Mouse (Mus musculus) liver, embryonic 14.5 days (tissue): ENCODE measurements around the gene Efemp2. TPM values are rescaled to one million over a fixed set of nuclear protein-coding genes. Genes with fewer than 3 reads are reported as not detected.

Source experiments
- ATAC-seq: fragments of 200-750 bp; cut with Nextera tagmentation; 2 replicates; pipeline ENCODE4 v1.8.0; 2017; ENCODE audit warnings: moderate number of reproducible peaks, mild to moderate bottlenecking, moderate library complexity; ENCODE audit not compliant: insufficient read depth
- DNase-seq, 3 experiments: peaks; one replicate each; pipeline ENCODE4 v3.0.0-alpha.2; 2012 to 2013; ENCODE audit warnings: low read depth in 3 of 3, low spot score in 3 of 3
- H3K27ac ChIP-seq: fragments of 300-500 bp; sonication (generic); 2 replicates; pipeline ENCODE4 v1.5.1; 2014; ENCODE audit warnings: moderate library complexity, mild to moderate bottlenecking, control low read depth, inconsistent platforms
- H3K27me3 ChIP-seq: fragments of 300-500 bp; sonication (generic); 2 replicates; pipeline ENCODE4 v1.6.1; 2014; ENCODE audit warnings: mild to moderate bottlenecking, low read length, moderate library complexity; ENCODE audit not compliant: control insufficient read depth, insufficient read depth
- H3K36me3 ChIP-seq: fragments of 300-500 bp; sonication (generic); replicated peaks from 2 replicates; pipeline ENCODE4 v1.6.1; 2014; ENCODE audit warnings: low read depth; ENCODE audit not compliant: control insufficient read depth, insufficient read depth
- H3K4me1 ChIP-seq, 2 experiments: fragments of 200-500 bp in 1 of 2; fragments of 300-500 bp in 1 of 2; sonication (generic) in 1 of 2; replicated peaks; 2 replicates each; pipeline ENCODE4 v1.6.1; 2012 to 2014; ENCODE audit warnings: antibody characterized with exemption in 1 of 2, inconsistent platforms in 1 of 2, low read length in 1 of 2; ENCODE audit not compliant: control insufficient read depth in 2 of 2, insufficient read depth in 2 of 2
- H3K4me2 ChIP-seq: fragments of 300-500 bp; sonication (generic); 2 replicates; pipeline ENCODE4 v1.6.1; 2014; ENCODE audit warnings: low read depth, mild to moderate bottlenecking, control low read depth, moderate library complexity
- H3K4me3 ChIP-seq, 2 experiments: fragments of 200-500 bp in 1 of 2; fragments of 300-500 bp in 1 of 2; sonication (generic) in 1 of 2; 2 replicates each; pipeline ENCODE4 v1.5.1; 2012 to 2014; ENCODE audit warnings: low read depth in 2 of 2, low read length in 2 of 2, mild to moderate bottlenecking in 2 of 2, control low read depth in 1 of 2, inconsistent platforms in 1 of 2, moderate library complexity in 1 of 2; ENCODE audit not compliant: insufficient read depth in 1 of 2
- H3K9ac ChIP-seq: fragments of 300-500 bp; sonication (generic); replicated peaks from 2 replicates; pipeline ENCODE4 v1.6.1; 2014; ENCODE audit warnings: mild to moderate bottlenecking, control low read depth, moderate library complexity
- H3K9me3 ChIP-seq: fragments of 300-500 bp; sonication (generic); 2 replicates; pipeline ENCODE4 v1.6.1; 2016; ENCODE audit warnings: low read length, mixed read lengths; ENCODE audit not compliant: control insufficient read depth
- CTCF ChIP-seq: IDR thresholded peaks from 2 replicates; pipeline ENCODE4 v1.5.1; 2016; ENCODE audit warnings: antibody characterized with exemption, low read depth, control low read depth
- EP300 ChIP-seq: IDR thresholded peaks from 2 replicates; pipeline ENCODE4 v1.6.1; 2016; ENCODE audit warnings: antibody characterized with exemption, low read depth
- WGBS: fragments of 180-500 bp; shearing (Covaris S2); extraction: QIAGEN DNeasy Blood & Tissue Kit; methylation state at CpG from one replicate; pipeline ENCODE4 v1.1.7; 2014; ENCODE audit not compliant: insufficient replicate concordance; 5-methylcytosine and 5-hydroxymethylcytosine counted together
- polyA plus RNA-seq, 2 experiments: library from polyadenylated mRNA; depleted of rRNA in 1 of 2; stranded (reverse) in 1 of 2; unstranded in 1 of 2; fragments of >200 nt; fragmentation: Nextera tagmentation in 1 of 2; extraction: Ambion mirVana in 1 of 2; gene quantifications; 2 replicates each; pipeline versions ENCODE4 v1.2.1 to v1.2.3; 2012 to 2014

Efemp2 gene
- polyA plus RNA-seq, 2 experiments: 11.4 to 11.6 TPM

- no peak for ATAC-seq
- Histone ChIP-seq H3K9me3 (no peaks in the 10 kb centered on the region), H3K4me2 (no peak overlapping the region; the same call in 1 of the 2 replicates), H3K27me3 (no peaks in the 10 kb centered on the region), H3K36me3 (peaks cover 4% of the 10 kb centered on the region), H3K4me1 (peaks cover 5 to 12% of the 10 kb centered on the region in 2 experiments; a peak in 3 of 4 replicates), H3K4me3 (no peak overlapping the region), H3K9ac (no peak overlapping the region), H3K27ac (no peak overlapping the region)
- TF ChIP-seq EP300: no peak
- no peak for TF ChIP-seq CTCF
- no peak for DNase-seq
- 80% methylated on average over 13 of the region's 13 CpGs for WGBS
Observed at GRCm38 (mm10) chr19:5426640-5427290, 47.0 kb upstream of the Efemp2 start.

DNA sequence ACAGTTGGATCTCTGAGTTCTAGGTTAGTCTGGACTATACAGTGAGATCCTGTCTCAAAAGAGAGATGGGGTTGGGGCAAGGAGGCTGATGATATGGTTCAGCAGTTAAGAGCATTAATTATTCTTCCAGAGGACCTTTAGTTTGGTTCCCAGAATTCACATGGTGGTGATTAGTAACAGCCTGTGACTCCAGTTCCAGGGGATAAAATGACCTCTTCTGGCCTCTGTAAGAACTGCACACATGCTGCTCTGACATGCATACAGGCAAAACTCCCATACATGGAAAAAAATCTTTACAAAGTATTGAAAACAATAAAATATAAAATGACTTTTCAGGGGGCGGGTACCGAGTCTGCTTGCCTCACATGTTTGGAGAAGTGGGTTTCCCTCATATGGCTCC is 45.7 kb upstream of the Efemp2 start:
- DNase-seq (no peak), ATAC-seq (no peak)
- Histone ChIP-seq H3K4me1 (peaks cover 5 to 12% of the 10 kb centered on the region in 2 experiments), H3K9ac (no peak overlapping the region), H3K27ac (no peak overlapping the region), H3K36me3 (peaks cover 4% of the 10 kb centered on the region), H3K4me2 (no peak overlapping the region), H3K9me3 (no peaks in the 10 kb centered on the region), H3K4me3 (no peak overlapping the region), H3K27me3 (no peaks in the 10 kb centered on the region)
- TF ChIP-seq EP300 (no peak), CTCF (peak; percentile 47; the same call in 1 of the 2 replicates)
- 64% methylated on average over 2 of the region's 2 CpGs for WGBS

DNA sequence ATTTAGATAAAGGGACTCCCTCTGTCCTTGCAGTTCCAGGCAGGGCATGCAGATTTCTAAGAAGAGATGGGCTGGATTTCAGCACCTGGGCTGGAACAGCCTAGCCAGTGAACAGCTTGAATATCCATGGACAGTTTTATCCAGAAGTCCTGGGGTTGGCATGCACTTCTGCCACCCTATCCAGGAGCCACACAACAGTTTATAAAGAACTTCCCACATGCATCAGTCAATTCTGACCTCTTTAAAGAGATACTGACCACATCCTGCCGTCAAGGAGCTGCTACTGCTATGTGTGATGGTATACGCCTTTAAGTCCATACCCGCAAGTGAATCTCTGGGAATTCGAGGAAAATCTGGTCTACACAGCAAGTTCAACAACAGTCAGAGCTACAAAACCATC is 44.5 kb upstream of the Efemp2 start:
- ATAC-seq (no peak), DNase-seq (no peak)
- 64% methylated on average over 4 of the region's 4 CpGs for WGBS
- H3K27me3 ChIP-seq: no peaks in the 10 kb centered on the region
- H3K4me3 ChIP-seq: no peak overlapping the region
- H3K36me3 ChIP-seq: peaks cover 4% of the 10 kb centered on the region
- TF ChIP-seq CTCF (no peak), EP300 (no peak)
- no peak overlapping the region for H3K9ac ChIP-seq
- no peak overlapping the region for H3K27ac ChIP-seq
- no peak overlapping the region for H3K4me2 ChIP-seq
- H3K4me1 ChIP-seq: peaks cover 4 to 7% of the 10 kb centered on the region in 2 experiments; a peak in 3 of 4 replicates
- H3K9me3 ChIP-seq: no peaks in the 10 kb centered on the region

DNA sequence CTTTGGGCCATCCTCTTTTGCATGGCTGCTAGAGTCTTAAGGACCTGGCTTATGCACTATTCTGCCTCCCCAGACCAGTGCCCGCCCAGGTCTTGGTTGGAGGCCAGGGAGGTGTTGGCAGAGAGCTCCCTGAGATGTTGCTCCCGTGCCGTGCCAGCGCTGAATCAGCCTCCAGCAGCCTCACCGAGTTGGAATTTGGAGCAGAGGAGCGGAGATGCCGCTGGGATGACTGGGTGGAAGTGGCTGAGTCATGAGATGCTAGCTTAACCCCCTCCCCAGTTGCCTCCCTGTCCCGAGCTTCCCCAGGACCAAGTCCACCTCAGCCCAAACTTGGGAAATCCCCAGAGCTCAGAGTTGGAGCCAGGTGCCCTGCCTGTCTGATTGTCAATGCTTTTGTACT is 43.9 kb upstream of the Efemp2 start:
- Histone ChIP-seq H3K9ac (no peak overlapping the region), H3K4me1 (peaks cover 4 to 7% of the 10 kb centered on the region in 2 experiments; a peak in 3 of 4 replicates), H3K4me3 (no peak overlapping the region), H3K4me2 (no peak overlapping the region), H3K36me3 (peaks cover 4% of the 10 kb centered on the region), H3K9me3 (no peaks in the 10 kb centered on the region), H3K27ac (no peak overlapping the region), H3K27me3 (no peaks in the 10 kb centered on the region)
- 69% methylated on average over 8 of the region's 8 CpGs for WGBS
- ATAC-seq (no peak), DNase-seq (no peak)
- TF ChIP-seq EP300 (no peak), CTCF (no peak)

GRCm38 (mm10) chr19:5430408-5430807 is 43.3 kb upstream of the Efemp2 start:
- H3K27ac ChIP-seq: no peak overlapping the region
- no peaks in the 10 kb centered on the region for H3K9me3 ChIP-seq
- ATAC-seq (no peak), DNase-seq (no peak)
- no peaks in the 10 kb centered on the region for H3K27me3 ChIP-seq
- no peak overlapping the region for H3K9ac ChIP-seq
- H3K36me3 ChIP-seq: peaks cover 4% of the 10 kb centered on the region
- H3K4me2 ChIP-seq: no peak overlapping the region
- TF ChIP-seq CTCF (no peak), EP300 (no peak)
- H3K4me1 ChIP-seq: peaks cover 4 to 7% of the 10 kb centered on the region in 2 experiments; a peak in 3 of 4 replicates
- H3K4me3 ChIP-seq: no peak overlapping the region
- WGBS: 79% methylated on average over 1 of the region's 1 CpGs
